Comparison of ENCODE assay signal across 25 mouse cellular contexts in genomic region chr11:37153382-37153781, GRCm38 (mm10).
DNase-seq lines count a peak whose midpoint lies in the region; ATAC-seq and TF ChIP-seq lines count a peak whose summit lies in the region.
"Had no signal": no experiment of that assay in that cellular context is flagged by ENCODE, and none has a peak within 500 bp of the region (broad histone marks: within the 10 kb centered on the region; RNA-seq: fewer than 3 reads in every experiment).

No protein-coding gene starts in this region.

- no peak overlapping the region for H3K9ac ChIP-seq in midbrain, embryonic 13.5 days (replicated peaks)
- H3K9ac ChIP-seq in midbrain, embryonic 16.5 days (ENCODE audit: low read depth, low read length), result no peak overlapping the region
- H3K9ac ChIP-seq in forebrain, embryonic 15.5 days (replicated peaks), result no peak overlapping the region
- H3K9ac ChIP-seq in forebrain, postnatal 0 days, result no peak overlapping the region
- H3K9ac ChIP-seq: embryonic facial prominence, embryonic 12.5 days; embryonic facial prominence, embryonic 15.5 days; heart, embryonic 13.5 days; hindbrain, embryonic 13.5 days had no signal

- intact Hi-C loops in heart, postnatal 10 days (cut with DNase I), result no loop called here

- no peak for TF ChIP-seq CTCF in layer of hippocampus, adult 2 months (conservative IDR thresholded peaks at IDR 0.05)
- TF ChIP-seq CTCF in forebrain, postnatal 0 days (IDR thresholded peaks at IDR 0.05; ENCODE audit: low read depth), result no peak

- DNase-seq in layer of hippocampus, adult 2 months (ENCODE audit: low spot score in 2 of 2), result no peak
- no peak for DNase-seq in layer of hippocampus, postnatal 25 days (ENCODE audit: extremely low spot score in 1 of 2, low spot score in 1 of 2)
- no peak for DNase-seq in forebrain, postnatal 0 days
- no peak for DNase-seq in heart, postnatal 10 days
- DNase-seq: adrenal gland, adult 2 months; adrenal gland, postnatal 14 days; cerebellum, adult 11 months; cerebellum, adult 9-11 months; gastrocnemius, postnatal 10 days; gastrocnemius, postnatal 36 days; heart, adult 2 months; heart, postnatal 36 days had no signal

- H3K27ac ChIP-seq in layer of hippocampus, adult 2 months, result peak overlapping the region; percentile 73; the same call in 1 of the 2 replicates
- no peak overlapping the region for H3K27ac ChIP-seq in midbrain, embryonic 13.5 days
- H3K27ac ChIP-seq in midbrain, embryonic 16.5 days (ENCODE audit: low read length), result no peak overlapping the region
- peak overlapping the region; percentile 66; the same call in 1 of the 2 replicates for H3K27ac ChIP-seq in forebrain, embryonic 15.5 days (replicated peaks)
- H3K27ac ChIP-seq in forebrain, postnatal 0 days (ENCODE audit: low read depth, low read length), result peak overlapping the region; percentile 73; the same call in 1 of the 2 replicates
- H3K27ac ChIP-seq: embryonic facial prominence, embryonic 12.5 days; embryonic facial prominence, embryonic 15.5 days; heart, adult 2 months; heart, embryonic 10.5 days; heart, embryonic 13.5 days; hindbrain, embryonic 10.5 days; hindbrain, embryonic 13.5 days; hindbrain, postnatal 0 days had no signal

- H3K9me3 ChIP-seq in midbrain, embryonic 13.5 days, result no peaks in the 10 kb centered on the region
- no peaks in the 10 kb centered on the region for H3K9me3 ChIP-seq in midbrain, embryonic 16.5 days (replicated peaks; ENCODE audit: control insufficient read depth, low read length, poor library complexity, severe bottlenecking)
- no peaks in the 10 kb centered on the region for H3K9me3 ChIP-seq in forebrain, embryonic 15.5 days
- no peaks in the 10 kb centered on the region for H3K9me3 ChIP-seq in forebrain, postnatal 0 days (ENCODE audit: low read length)
- H3K9me3 ChIP-seq: embryonic facial prominence, embryonic 12.5 days; embryonic facial prominence, embryonic 15.5 days; heart, embryonic 10.5 days; heart, embryonic 13.5 days; hindbrain, embryonic 10.5 days; hindbrain, embryonic 13.5 days had no signal

- 0 out of 2 replicates have a peak, but pooled peaks cover 8% of the 10 kb centered on the region for H3K4me1 ChIP-seq in midbrain, embryonic 13.5 days (replicated peaks)
- no peaks in the 10 kb centered on the region; the same call in 1 of the 2 replicates for H3K4me1 ChIP-seq in midbrain, embryonic 16.5 days (ENCODE audit: control insufficient read depth, insufficient read depth, low read length)
- H3K4me1 ChIP-seq in forebrain, embryonic 15.5 days, result peaks cover 20% of the 10 kb centered on the region; the same call in 1 of the 2 replicates
- H3K4me1 ChIP-seq in forebrain, postnatal 0 days (ENCODE audit: insufficient read depth), result peaks cover 9% of the 10 kb centered on the region; the same call in 1 of the 2 replicates
- H3K4me1 ChIP-seq: embryonic facial prominence, embryonic 12.5 days; embryonic facial prominence, embryonic 15.5 days; heart, embryonic 10.5 days; heart, embryonic 13.5 days; hindbrain, embryonic 10.5 days; hindbrain, embryonic 13.5 days had no signal

- H3K4me2 ChIP-seq in midbrain, embryonic 13.5 days (replicated peaks), result no peak overlapping the region
- no peak overlapping the region for H3K4me2 ChIP-seq in midbrain, embryonic 16.5 days (ENCODE audit: low read length)
- no peak overlapping the region for H3K4me2 ChIP-seq in forebrain, embryonic 15.5 days (replicated peaks)
- no peak overlapping the region for H3K4me2 ChIP-seq in forebrain, postnatal 0 days (ENCODE audit: low read depth)
- H3K4me2 ChIP-seq: embryonic facial prominence, embryonic 12.5 days; embryonic facial prominence, embryonic 15.5 days; heart, embryonic 13.5 days; hindbrain, embryonic 13.5 days had no signal

- H3K36me3 ChIP-seq in midbrain, embryonic 13.5 days, result no peaks in the 10 kb centered on the region
- no peaks in the 10 kb centered on the region for H3K36me3 ChIP-seq in midbrain, embryonic 16.5 days (ENCODE audit: control insufficient read depth, insufficient read depth, low read length)
- no peaks in the 10 kb centered on the region for H3K36me3 ChIP-seq in forebrain, embryonic 15.5 days
- no peaks in the 10 kb centered on the region for H3K36me3 ChIP-seq in forebrain, postnatal 0 days (ENCODE audit: insufficient read depth)
- H3K36me3 ChIP-seq: embryonic facial prominence, embryonic 12.5 days; embryonic facial prominence, embryonic 15.5 days; heart, embryonic 10.5 days; heart, embryonic 13.5 days; hindbrain, embryonic 10.5 days; hindbrain, embryonic 13.5 days had no signal

- peak; percentile 46; the same call in 1 of the 2 replicates for ATAC-seq in midbrain, embryonic 13.5 days
- no peak for ATAC-seq in midbrain, embryonic 16.5 days
- ATAC-seq in forebrain, embryonic 15.5 days (replicated peaks), result peak; percentile 47
- ATAC-seq in forebrain, postnatal 0 days, result no peak
- ATAC-seq: CD4-positive, CD25-positive, alpha-beta regulatory T cell, adult 4 months; inflammation-experienced regulatory T-cells, adult 6 months; intestine, embryonic 16.5 days had no signal

- H3K27me3 ChIP-seq in midbrain, embryonic 13.5 days, result no peaks in the 10 kb centered on the region
- H3K27me3 ChIP-seq in midbrain, embryonic 16.5 days (ENCODE audit: control insufficient read depth, insufficient read depth, low read depth, low read length), result no peaks in the 10 kb centered on the region
- no peaks in the 10 kb centered on the region for H3K27me3 ChIP-seq in forebrain, embryonic 15.5 days
- H3K27me3 ChIP-seq in forebrain, postnatal 0 days (ENCODE audit: insufficient read depth, low read length), result no peaks in the 10 kb centered on the region
- H3K27me3 ChIP-seq: embryonic facial prominence, embryonic 12.5 days; embryonic facial prominence, embryonic 15.5 days; heart, embryonic 13.5 days; hindbrain, embryonic 13.5 days had no signal

- no peak overlapping the region for H3K4me3 ChIP-seq in layer of hippocampus, adult 2 months
- no peak overlapping the region for H3K4me3 ChIP-seq in midbrain, embryonic 13.5 days (replicated peaks)
- H3K4me3 ChIP-seq in midbrain, embryonic 16.5 days (ENCODE audit: low read depth, low read length), result no peak overlapping the region
- no peak overlapping the region for H3K4me3 ChIP-seq in forebrain, embryonic 15.5 days
- no peak overlapping the region for H3K4me3 ChIP-seq in forebrain, postnatal 0 days (ENCODE audit: low read depth, low read length)
- H3K4me3 ChIP-seq: embryonic facial prominence, embryonic 12.5 days; embryonic facial prominence, embryonic 15.5 days; heart, adult 2 months; heart, embryonic 10.5 days; heart, embryonic 13.5 days; hindbrain, embryonic 10.5 days; hindbrain, embryonic 13.5 days had no signal

- WGBS in midbrain, embryonic 13.5 days, result 24% methylated on average over 5 of the region's 5 CpGs
- WGBS in midbrain, embryonic 16.5 days, result 27% methylated on average over 5 of the region's 5 CpGs
- 23% methylated on average over 5 of the region's 5 CpGs for WGBS in forebrain, embryonic 15.5 days
- 21% methylated on average over 5 of the region's 5 CpGs for WGBS in forebrain, postnatal 0 days

Comparison
In these comparisons a context has a peak if more than half of its experiments do, and no peak if none do; other contexts are left out.
1. ATAC-seq: peak in midbrain, embryonic 13.5 days (single experiment) and forebrain, embryonic 15.5 days (single experiment); none in midbrain, embryonic 16.5 days (single experiment) and forebrain, postnatal 0 days (single experiment).
2. H3K27ac ChIP-seq: peak in layer of hippocampus, adult 2 months (single experiment), forebrain, embryonic 15.5 days (single experiment) and forebrain, postnatal 0 days (single experiment); none in midbrain, embryonic 13.5 days (single experiment) and midbrain, embryonic 16.5 days (single experiment).